Mouse (Mus musculus) hindbrain, embryonic 16.5 days (tissue): ENCODE measurements around the gene Exosc2. TPM values are rescaled to one million over a fixed set of nuclear protein-coding genes. Genes with fewer than 3 reads are reported as not detected.

Experiments used
- ATAC-seq: fragments of 200-750 bp; cut with Nextera tagmentation; 2 replicates; pipeline ENCODE4 v1.8.0; 2017; ENCODE audit warnings: moderate TSS enrichment, moderate library complexity
- H3K27ac ChIP-seq: fragments of 300-500 bp; sonication (generic); 2 replicates; pipeline ENCODE4 v1.5.1; 2014; ENCODE audit warnings: low read depth, mild to moderate bottlenecking, control low read depth, low read length, moderate library complexity
- H3K27me3 ChIP-seq: fragments of 300-500 bp; sonication (generic); replicated peaks from 2 replicates; pipeline ENCODE4 v1.6.1; 2014; ENCODE audit warnings: low read length; ENCODE audit not compliant: control insufficient read depth, insufficient read depth
- H3K36me3 ChIP-seq: fragments of 300-500 bp; sonication (generic); 2 replicates; pipeline ENCODE4 v1.6.1; 2014; ENCODE audit warnings: mild to moderate bottlenecking, low read length, moderate library complexity, mixed read lengths; ENCODE audit not compliant: control insufficient read depth, insufficient read depth
- H3K4me1 ChIP-seq: fragments of 300-500 bp; sonication (generic); 2 replicates; pipeline ENCODE4 v1.6.1; 2014; ENCODE audit warnings: low read depth, low read length; ENCODE audit not compliant: control insufficient read depth, insufficient read depth
- H3K4me2 ChIP-seq: fragments of 300-500 bp; sonication (generic); 2 replicates; pipeline ENCODE4 v1.6.1; 2014; ENCODE audit warnings: mild to moderate bottlenecking, low read length, control low read depth, moderate library complexity
- H3K4me3 ChIP-seq: fragments of 300-500 bp; sonication (generic); 2 replicates; pipeline ENCODE4 v1.5.1; 2014; ENCODE audit warnings: mild to moderate bottlenecking, low read length, control low read depth, moderate library complexity
- H3K9ac ChIP-seq: fragments of 300-500 bp; sonication (generic); 2 replicates; pipeline ENCODE4 v1.6.1; 2014; ENCODE audit warnings: low read depth, mild to moderate bottlenecking, control low read depth, low read length, moderate library complexity
- H3K9me3 ChIP-seq: fragments of 300-500 bp; sonication (generic); 2 replicates; pipeline ENCODE4 v1.6.1; 2014; ENCODE audit warnings: mild to moderate bottlenecking, low read length, moderate library complexity; ENCODE audit not compliant: control insufficient read depth
- WGBS: fragments of 180-500 bp; shearing (Covaris S2); extraction: QIAGEN DNeasy Blood & Tissue Kit; methylation state at CpG from one replicate; pipeline ENCODE4 v1.1.7; 2014; 5-methylcytosine and 5-hydroxymethylcytosine counted together
- polyA plus RNA-seq: library from polyadenylated mRNA; unstranded; fragments of >200 nt; fragmentation: Nextera tagmentation; extraction: Ambion mirVana; gene quantifications from 2 replicates; pipeline ENCODE4 v1.2.1, GENCODE M21; 2015

Gene Exosc2
- polyA plus RNA-seq, 1 experiment from 2014 or later, result 38.9 TPM

DNA sequence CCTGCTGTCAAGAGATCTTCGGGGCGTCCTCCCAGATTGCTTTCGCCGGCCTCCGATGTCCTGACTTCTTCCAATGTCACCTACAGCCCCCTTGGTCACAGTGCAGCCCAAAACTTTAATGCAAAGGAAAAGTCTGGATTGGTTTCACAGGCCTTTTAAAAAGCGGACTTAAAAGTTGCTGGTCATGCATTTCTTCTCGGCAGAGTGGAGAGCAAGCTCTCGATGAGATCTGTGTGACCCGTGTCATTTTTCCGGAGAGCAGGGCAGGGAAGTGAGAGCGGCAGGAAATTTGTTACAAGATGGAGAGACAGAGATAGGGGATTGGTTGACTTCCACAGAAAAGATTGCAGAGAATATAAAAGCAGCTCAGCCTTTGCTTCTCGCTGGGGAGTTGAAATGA is 18.5 kb downstream of the Exosc2 start:
- Histone ChIP-seq H3K4me3 (peak overlapping the region; percentile 96), H3K4me2 (peak overlapping the region; percentile 75), H3K9me3 (no peaks in the 10 kb centered on the region), H3K36me3 (no peaks in the 10 kb centered on the region), H3K9ac (peak overlapping the region; percentile 98), H3K27ac (peak overlapping the region; percentile 98), H3K27me3 (no peaks in the 10 kb centered on the region), H3K4me1 (peaks cover 25% of the 10 kb centered on the region)
- ATAC-seq, result no peak
- WGBS, result under 1% methylated on average over 12 of the region's 12 CpGs

DNA sequence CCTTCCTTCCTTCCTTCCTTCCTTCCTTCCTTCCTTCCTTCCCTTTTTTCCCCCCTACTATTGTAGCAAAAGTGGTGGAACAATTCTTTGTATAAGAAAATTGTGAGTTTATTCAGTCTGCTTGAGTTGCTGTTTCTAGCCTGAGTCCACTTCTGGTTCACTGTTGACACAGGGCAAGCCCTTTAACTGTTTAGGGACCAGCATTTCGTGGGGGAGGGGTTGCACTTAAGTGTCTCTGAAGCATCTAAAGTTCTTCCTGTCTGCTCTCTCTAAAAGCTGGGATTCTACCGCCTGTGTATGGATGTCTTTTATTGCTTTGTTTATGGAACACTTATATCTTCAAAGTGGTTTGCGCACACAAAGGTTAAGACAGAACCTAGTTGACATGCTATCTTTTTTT is 19.5 kb downstream of the Exosc2 start:
- Histone ChIP-seq H3K4me2 (peak overlapping the region; percentile 75), H3K4me1 (peaks cover 25% of the 10 kb centered on the region), H3K27ac (no peak overlapping the region), H3K27me3 (no peaks in the 10 kb centered on the region), H3K4me3 (peak overlapping the region; percentile 96), H3K9me3 (no peaks in the 10 kb centered on the region), H3K36me3 (no peaks in the 10 kb centered on the region), H3K9ac (no peak overlapping the region; the same call in 1 of the 2 replicates)
- WGBS, result 63% methylated on average over 3 of the region's 3 CpGs
- ATAC-seq, result no peak

DNA sequence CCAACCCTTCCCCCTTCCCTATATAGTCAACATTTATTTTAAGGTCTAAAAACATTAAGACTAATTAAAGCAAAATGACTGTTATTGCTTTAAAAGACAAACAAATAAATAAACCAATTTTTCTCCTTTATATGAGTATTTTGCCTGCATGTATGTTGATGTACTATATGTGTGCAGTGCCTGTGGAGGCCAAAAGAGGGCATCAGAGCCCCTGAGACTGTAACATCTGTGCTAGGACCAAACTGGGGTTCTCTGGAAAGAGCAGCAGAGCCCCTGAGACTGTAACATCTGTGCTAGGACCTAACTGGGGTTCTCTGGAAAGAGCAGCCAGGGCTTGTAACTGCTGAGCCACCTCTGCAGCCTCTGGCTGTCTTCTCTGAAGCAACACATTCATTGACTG is 27.7 kb downstream of the Exosc2 start:
- no peaks in the 10 kb centered on the region for H3K4me1 ChIP-seq
- H3K36me3 ChIP-seq, result 0 out of 2 replicates have a peak, but pooled peaks cover 3% of the 10 kb centered on the region
- H3K27me3 ChIP-seq, result no peaks in the 10 kb centered on the region
- H3K27ac ChIP-seq, result no peak overlapping the region
- H3K9me3 ChIP-seq, result no peaks in the 10 kb centered on the region; the same call in 1 of the 2 replicates
- no peak overlapping the region for H3K9ac ChIP-seq
- no peak overlapping the region for H3K4me2 ChIP-seq
- no peak overlapping the region for H3K4me3 ChIP-seq
- no peak for ATAC-seq

DNA sequence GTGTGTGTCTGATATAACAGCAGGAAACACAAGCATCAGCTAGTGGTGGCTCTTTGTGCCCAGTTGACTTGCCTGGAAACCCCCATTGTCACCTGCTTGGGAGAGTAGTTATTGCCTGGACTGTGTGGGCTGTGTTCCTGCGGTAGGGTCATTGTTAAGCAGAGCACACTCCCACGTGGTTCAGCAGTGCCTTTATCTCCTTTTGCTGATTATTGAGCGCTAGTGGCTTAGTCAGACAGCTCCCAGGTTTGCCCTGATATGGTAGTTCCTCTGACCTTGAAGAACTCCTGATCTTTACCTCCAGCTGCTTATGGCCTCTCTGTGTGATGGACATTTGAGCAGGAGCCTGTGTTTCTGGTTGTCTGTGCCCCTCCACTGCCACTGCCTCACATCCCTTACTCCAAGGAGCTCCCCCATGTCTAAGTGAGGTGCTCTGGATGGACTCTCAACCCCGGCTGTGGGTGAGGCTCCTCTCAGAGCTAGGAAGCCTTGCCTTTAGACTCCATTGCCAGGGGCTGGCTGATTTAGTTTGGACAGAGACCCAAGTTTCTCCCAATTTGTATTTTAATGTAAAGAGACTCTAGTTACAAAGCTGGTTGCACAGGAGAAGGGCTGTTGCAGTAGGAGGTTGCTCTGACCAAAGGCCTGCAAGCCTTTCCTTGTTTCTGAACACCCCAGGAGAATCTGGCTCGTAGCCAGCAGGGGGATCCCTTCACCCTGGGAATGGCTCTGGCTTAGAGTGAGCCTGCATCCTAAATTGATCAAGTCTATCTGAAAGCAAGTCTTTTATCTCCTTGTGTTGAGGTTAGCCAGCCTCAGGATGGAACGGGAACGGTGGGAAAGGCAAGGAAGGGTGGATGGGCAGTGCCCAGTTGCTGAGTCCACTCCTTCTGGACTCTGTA is 30.3 kb downstream of the Exosc2 start:
- H3K9ac ChIP-seq, result no peak overlapping the region; the same call in 1 of the 2 replicates
- no peak overlapping the region for H3K4me3 ChIP-seq
- no peak overlapping the region for H3K4me2 ChIP-seq
- no peaks in the 10 kb centered on the region; the same call in 1 of the 2 replicates for H3K9me3 ChIP-seq
- no peak for ATAC-seq
- peaks cover 3% of the 10 kb centered on the region; the same call in 1 of the 2 replicates for H3K4me1 ChIP-seq
- H3K27me3 ChIP-seq, result no peaks in the 10 kb centered on the region
- H3K27ac ChIP-seq, result no peak overlapping the region
- 47% methylated on average over 7 of the region's 7 CpGs for WGBS
- H3K36me3 ChIP-seq, result 0 out of 2 replicates have a peak, but pooled peaks cover 1% of the 10 kb centered on the region

DNA sequence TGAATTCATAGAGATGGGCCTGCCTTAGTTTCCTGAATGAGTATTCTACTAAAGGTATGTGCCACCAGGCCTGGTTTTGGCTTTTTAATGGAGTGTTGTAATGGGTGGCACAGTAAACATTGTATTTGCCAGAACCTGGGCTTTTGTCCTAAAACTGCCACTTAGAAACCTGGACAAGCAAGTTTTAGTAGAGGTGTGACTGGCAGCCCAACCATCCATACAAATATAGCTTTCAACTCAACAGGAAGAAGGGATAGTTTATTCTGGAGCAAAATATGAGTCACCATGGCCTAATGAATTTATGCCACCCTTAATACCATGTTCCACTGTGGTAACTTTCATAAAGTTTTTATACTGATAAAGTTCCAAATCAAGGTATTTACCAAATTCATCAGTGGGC is 32.7 kb downstream of the Exosc2 start:
- Histone ChIP-seq H3K4me1 (peaks cover 3% of the 10 kb centered on the region; the same call in 1 of the 2 replicates), H3K4me3 (no peak overlapping the region)
- ATAC-seq, result no peak

DNA sequence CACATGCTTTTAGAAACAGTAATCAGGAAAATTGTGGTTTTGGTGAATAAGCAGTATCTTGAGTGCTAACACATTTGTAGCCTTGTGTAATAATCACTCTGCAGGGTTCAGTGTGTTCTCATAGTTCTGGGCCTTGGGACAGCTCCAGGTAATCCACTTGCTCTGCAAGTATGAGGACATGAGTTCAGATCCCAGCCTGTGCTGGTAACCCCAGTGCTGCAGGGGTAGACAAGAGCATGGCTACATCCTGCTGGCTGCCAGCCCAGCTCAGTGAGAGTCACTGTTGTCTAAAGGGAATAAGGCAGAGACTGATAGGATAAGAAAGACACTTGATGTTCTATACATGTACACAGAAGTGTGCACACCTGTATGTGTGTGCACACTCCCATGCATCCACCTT is 35.4 kb downstream of the Exosc2 start:
- Histone ChIP-seq H3K9ac (no peak overlapping the region), H3K4me3 (no peak overlapping the region), H3K4me2 (no peak overlapping the region), H3K27ac (no peak overlapping the region), H3K36me3 (no peaks in the 10 kb centered on the region), H3K27me3 (no peaks in the 10 kb centered on the region), H3K9me3 (no peaks in the 10 kb centered on the region), H3K4me1 (peaks cover 3% of the 10 kb centered on the region; the same call in 1 of the 2 replicates)
- no peak for ATAC-seq

More for the DNA sequence above, 32.7 kb downstream of the Exosc2 start:
- Histone ChIP-seq H3K9me3 (no peaks in the 10 kb centered on the region), H3K36me3 (no peaks in the 10 kb centered on the region), H3K27ac (no peak overlapping the region), H3K9ac (no peak overlapping the region), H3K4me2 (no peak overlapping the region), H3K27me3 (no peaks in the 10 kb centered on the region)

DNA sequence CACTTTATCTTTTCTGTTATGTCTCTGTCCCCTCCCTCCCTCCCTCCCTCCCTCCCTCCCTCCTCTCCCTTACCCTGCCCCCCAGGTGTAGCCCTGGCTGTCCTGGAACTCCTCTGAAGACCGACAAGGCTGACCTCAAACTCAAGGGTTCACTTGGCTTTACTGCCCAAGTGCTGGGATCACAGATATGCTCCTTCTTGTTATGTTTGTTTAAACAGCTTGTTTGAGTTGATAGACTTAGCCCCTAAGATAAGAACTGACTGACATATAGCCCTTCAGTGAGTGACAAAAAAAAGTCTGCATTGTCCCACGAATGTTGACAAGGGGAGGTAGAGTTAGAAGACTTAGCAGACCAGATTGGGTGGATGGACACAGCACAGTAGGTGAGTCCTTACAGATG is 36.0 kb downstream of the Exosc2 start:
- WGBS, result 90% methylated on average over 2 of the region's 2 CpGs

DNA sequence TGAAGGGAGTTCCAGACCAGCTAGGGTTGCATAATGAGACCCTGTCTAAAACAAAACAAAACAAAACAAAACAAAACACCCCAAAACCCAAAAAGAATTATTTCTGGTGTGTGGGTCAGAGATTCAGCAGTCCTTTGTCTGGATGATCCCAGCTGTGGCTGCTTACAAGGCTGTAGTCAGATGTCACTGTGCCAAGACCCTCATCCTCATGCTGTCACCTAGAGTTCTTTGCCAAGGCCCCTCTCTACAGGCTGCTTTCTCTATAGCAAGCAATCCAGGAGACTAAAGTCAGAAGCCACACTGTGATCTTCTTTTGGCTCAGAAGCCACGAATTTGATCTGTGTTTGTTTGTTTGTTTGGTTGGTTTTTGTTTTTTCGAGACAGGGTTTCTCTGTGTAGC is 42.2 kb downstream of the Exosc2 start:
- Histone ChIP-seq H3K36me3 (no peaks in the 10 kb centered on the region), H3K4me2 (no peak overlapping the region), H3K4me3 (no peak overlapping the region), H3K27ac (no peak overlapping the region), H3K9me3 (no peaks in the 10 kb centered on the region), H3K4me1 (no peaks in the 10 kb centered on the region), H3K27me3 (no peaks in the 10 kb centered on the region), H3K9ac (no peak overlapping the region)
- WGBS, result 84% methylated on average over 2 of the region's 2 CpGs
- no peak for ATAC-seq

More for the DNA sequence above, 36.0 kb downstream of the Exosc2 start:
- Histone ChIP-seq H3K36me3 (no peaks in the 10 kb centered on the region), H3K4me1 (peaks cover 3% of the 10 kb centered on the region; the same call in 1 of the 2 replicates), H3K27me3 (no peaks in the 10 kb centered on the region), H3K4me2 (no peak overlapping the region), H3K4me3 (no peak overlapping the region), H3K27ac (no peak overlapping the region), H3K9me3 (no peaks in the 10 kb centered on the region), H3K9ac (no peak overlapping the region)
- no peak for ATAC-seq

DNA sequence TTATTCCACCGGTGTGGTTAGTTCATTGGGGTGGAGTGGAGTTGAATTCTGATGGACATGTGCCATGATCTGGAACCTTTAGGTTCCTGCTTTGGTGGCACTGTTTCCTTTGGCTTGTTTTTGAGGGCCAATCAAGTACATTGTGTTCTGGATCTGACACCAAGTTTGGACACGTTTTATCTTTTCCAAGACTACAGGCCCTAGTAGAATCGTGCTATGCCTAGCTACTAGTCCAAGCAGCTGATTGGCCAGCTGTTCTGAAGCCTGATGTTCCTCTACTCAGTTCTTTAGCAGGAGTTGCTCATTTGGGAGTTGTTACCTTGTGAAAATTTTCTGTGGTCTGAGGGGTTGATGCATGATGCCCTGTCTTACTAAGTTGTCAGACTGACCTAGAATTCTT is 43.3 kb downstream of the Exosc2 start:
- H3K4me3 ChIP-seq, result no peak overlapping the region
- H3K27ac ChIP-seq, result no peak overlapping the region
- H3K4me2 ChIP-seq, result no peak overlapping the region
- ATAC-seq, result no peak
- H3K27me3 ChIP-seq, result no peaks in the 10 kb centered on the region
- no peak overlapping the region for H3K9ac ChIP-seq
- H3K36me3 ChIP-seq, result no peaks in the 10 kb centered on the region
- no peaks in the 10 kb centered on the region for H3K4me1 ChIP-seq
- 90% methylated on average over 3 of the region's 3 CpGs for WGBS
- H3K9me3 ChIP-seq, result no peaks in the 10 kb centered on the region
